Mouse (Mus musculus) midbrain, embryonic 15.5 days (tissue): ENCODE results near the gene Myo3b. TPM values are rescaled to one million over a fixed set of nuclear protein-coding genes. Genes with fewer than 3 reads are reported as not detected.

Experiments
- ATAC-seq: fragments of 200-750 bp; cut with Nextera tagmentation; replicated peaks from 2 replicates; pipeline ENCODE4 v1.8.0; 2017; ENCODE audit warnings: moderate TSS enrichment
- H3K27ac ChIP-seq: fragments of 300-500 bp; sonication (generic); 2 replicates; pipeline ENCODE4 v1.5.1; 2015; ENCODE audit warnings: mild to moderate bottlenecking, inconsistent platforms
- H3K27me3 ChIP-seq: fragments of 300-500 bp; sonication (generic); replicated peaks from 2 replicates; pipeline ENCODE4 v1.6.1; 2015; ENCODE audit warnings: inconsistent platforms
- H3K36me3 ChIP-seq: fragments of 300-500 bp; sonication (generic); replicated peaks from 2 replicates; pipeline ENCODE4 v1.6.1; 2015; ENCODE audit warnings: inconsistent platforms
- H3K4me1 ChIP-seq: fragments of 300-500 bp; sonication (generic); 2 replicates; pipeline ENCODE4 v1.6.1; 2015; ENCODE audit warnings: inconsistent platforms
- H3K4me2 ChIP-seq: fragments of 300-500 bp; sonication (generic); 2 replicates; pipeline ENCODE4 v1.6.1; 2015; ENCODE audit warnings: inconsistent platforms, mild to moderate bottlenecking, moderate library complexity
- H3K4me3 ChIP-seq: fragments of 300-500 bp; sonication (generic); 2 replicates; pipeline ENCODE4 v1.5.1; 2015; ENCODE audit warnings: mild to moderate bottlenecking, inconsistent platforms
- H3K9ac ChIP-seq: fragments of 300-500 bp; sonication (generic); 2 replicates; pipeline ENCODE4 v1.6.1; 2015; ENCODE audit warnings: mild to moderate bottlenecking, inconsistent platforms
- H3K9me3 ChIP-seq: fragments of 300-500 bp; sonication (generic); 2 replicates; pipeline ENCODE4 v1.6.1; 2016; ENCODE audit warnings: inconsistent platforms
- WGBS: fragments of 180-500 bp; shearing (Covaris S2); methylation state at CpG from one replicate; pipeline ENCODE4 v1.1.7; 2015; ENCODE audit warnings: mixed read lengths; 5-methylcytosine and 5-hydroxymethylcytosine counted together
- polyA plus RNA-seq: library from polyadenylated mRNA; unstranded; fragments of >200 nt; fragmentation: Nextera tagmentation; extraction: Ambion mirVana; gene quantifications from 2 replicates; pipeline ENCODE4 v1.2.1, GENCODE M21; 2015

Myo3b gene
- polyA plus RNA-seq, 1 experiment from 2014 or later = 0.41 TPM

- Histone ChIP-seq H3K27ac (no peak overlapping the region), H3K27me3 (no peaks in the 10 kb centered on the region), H3K4me1 (no peaks in the 10 kb centered on the region), H3K4me2 (no peak overlapping the region), H3K36me3 (0 out of 2 replicates have a peak, but pooled peaks cover 3% of the 10 kb centered on the region), H3K9me3 (no peaks in the 10 kb centered on the region), H3K9ac (no peak overlapping the region), H3K4me3 (no peak overlapping the region)
- 87% methylated on average over 2 of the region's 2 CpGs for WGBS
- no peak for ATAC-seq
Measured at GRCm38 (mm10) chr2:70031472-70031871, 7.5 kb upstream of the Myo3b start.

- Histone ChIP-seq H3K4me2 (no peak overlapping the region), H3K27ac (no peak overlapping the region), H3K9ac (no peak overlapping the region), H3K4me3 (no peak overlapping the region), H3K9me3 (no peaks in the 10 kb centered on the region), H3K27me3 (no peaks in the 10 kb centered on the region), H3K4me1 (peaks cover 9% of the 10 kb centered on the region; the same call in 1 of the 2 replicates), H3K36me3 (no peaks in the 10 kb centered on the region)
- WGBS = 63% methylated on average over 5 of the region's 5 CpGs
- ATAC-seq = no peak
Measured at GRCm38 (mm10) chr2:70034895-70035294, 4.0 kb upstream of the Myo3b start.

DNA sequence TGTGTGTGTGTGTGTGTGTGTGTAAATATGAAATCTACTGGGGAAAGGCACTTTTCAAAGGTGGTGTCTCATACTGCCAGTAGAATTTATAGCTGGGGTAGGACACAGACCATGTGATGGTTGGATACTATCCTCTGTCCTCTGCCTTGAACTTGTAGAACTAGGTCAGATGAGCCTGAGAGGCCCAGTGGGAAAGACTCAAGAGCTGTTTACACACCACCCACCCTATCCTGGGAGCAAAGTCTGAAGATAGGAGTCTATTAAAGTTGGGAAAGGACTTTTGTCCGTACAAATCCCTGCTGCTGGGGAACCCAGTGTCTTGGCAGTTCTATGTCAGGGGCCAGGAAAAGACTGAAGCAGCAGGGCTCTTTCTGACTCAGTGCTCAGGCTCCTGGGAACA, 3.6 kb upstream of the Myo3b start:
- Histone ChIP-seq H3K9ac (no peak overlapping the region), H3K4me3 (no peak overlapping the region), H3K4me1 (peaks cover 9% of the 10 kb centered on the region; the same call in 1 of the 2 replicates), H3K9me3 (no peaks in the 10 kb centered on the region), H3K27ac (no peak overlapping the region), H3K36me3 (no peaks in the 10 kb centered on the region), H3K27me3 (no peaks in the 10 kb centered on the region), H3K4me2 (no peak overlapping the region)
- ATAC-seq = no peak
- WGBS = 56% methylated on average over 1 of the region's 1 CpGs

DNA sequence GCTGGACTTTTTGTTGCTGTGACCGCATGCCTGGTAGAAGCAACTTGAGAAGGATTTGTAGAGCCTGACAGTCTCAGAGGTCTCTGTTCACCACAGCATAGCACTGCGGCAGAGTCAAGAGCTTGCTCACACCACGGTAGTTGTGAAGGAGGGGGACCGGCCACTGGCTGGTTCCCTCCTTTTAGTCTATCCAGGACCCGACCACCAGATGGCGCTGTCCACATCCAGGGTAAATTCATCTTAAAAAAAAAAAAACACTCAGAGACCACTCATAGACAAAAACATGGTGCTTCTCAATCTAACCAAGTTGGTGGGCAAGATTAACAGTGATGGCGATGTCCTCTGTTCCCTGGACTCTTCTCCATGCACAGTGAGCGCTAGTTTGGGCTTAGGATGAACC, 1.7 kb upstream of the Myo3b start:
- no peak for ATAC-seq
- 79% methylated on average over 8 of the region's 8 CpGs for WGBS

DNA sequence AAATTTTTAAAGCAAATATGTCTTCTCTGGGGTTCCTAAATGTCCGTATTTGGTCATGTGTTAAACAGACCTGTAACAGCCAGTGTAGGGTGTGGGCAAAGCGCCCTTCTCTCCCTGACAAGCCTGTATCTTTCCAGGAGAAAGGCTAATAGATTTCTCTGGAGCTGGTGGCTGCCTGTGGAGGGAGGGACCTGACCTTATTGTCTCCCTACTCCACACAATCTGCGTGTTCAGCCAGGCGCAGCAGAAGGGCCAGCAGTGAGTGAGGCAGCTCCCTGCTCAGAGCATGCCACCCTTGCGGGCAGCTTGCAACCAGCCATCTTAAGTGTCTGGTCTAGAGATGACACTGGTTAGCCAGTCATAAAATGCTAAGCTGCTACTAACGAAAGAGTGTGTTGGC, 5.5 kb downstream of the Myo3b start:
- Histone ChIP-seq H3K4me1 (no peaks in the 10 kb centered on the region), H3K9me3 (no peaks in the 10 kb centered on the region), H3K27ac (peak overlapping the region; percentile 4; the same call in 1 of the 2 replicates), H3K4me2 (no peak overlapping the region), H3K9ac (no peak overlapping the region), H3K36me3 (no peaks in the 10 kb centered on the region), H3K4me3 (no peak overlapping the region), H3K27me3 (no peaks in the 10 kb centered on the region)
- 19% methylated on average over 6 of the region's 6 CpGs for WGBS
- ATAC-seq = peak; percentile 66; the same call in 1 of the 2 replicates

More for the DNA sequence above, 1.7 kb upstream of the Myo3b start:
- Histone ChIP-seq H3K9me3 (no peaks in the 10 kb centered on the region), H3K4me2 (no peak overlapping the region), H3K9ac (no peak overlapping the region), H3K27me3 (no peaks in the 10 kb centered on the region), H3K4me1 (peaks cover 9% of the 10 kb centered on the region; the same call in 1 of the 2 replicates), H3K36me3 (no peaks in the 10 kb centered on the region), H3K4me3 (no peak overlapping the region), H3K27ac (no peak overlapping the region)

- 88% methylated on average over 11 of the region's 11 CpGs for WGBS
- Histone ChIP-seq H3K4me2 (no peak overlapping the region), H3K4me3 (no peak overlapping the region)
Measured at GRCm38 (mm10) chr2:70047868-70048267, 8.9 kb downstream of the Myo3b start.

DNA sequence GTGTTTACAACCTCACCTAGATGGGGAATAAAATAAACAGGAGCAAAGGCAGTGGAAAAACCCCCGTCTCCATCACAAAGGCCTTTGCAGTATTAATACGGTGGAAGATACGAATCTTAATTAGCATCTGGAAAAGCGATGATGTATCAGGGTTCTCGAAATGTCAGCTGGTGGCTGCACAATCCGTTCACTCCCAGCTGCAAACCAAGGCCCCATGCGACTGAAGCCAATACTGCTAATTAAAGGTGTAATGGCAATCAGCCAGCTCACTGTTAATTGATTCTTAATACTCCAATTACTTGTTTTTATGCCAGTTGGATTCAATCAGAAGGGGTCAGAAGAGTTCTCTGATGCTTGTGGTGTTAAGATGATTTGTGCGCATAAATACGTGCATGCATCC, 14.9 kb downstream of the Myo3b start:
- no peaks in the 10 kb centered on the region for H3K36me3 ChIP-seq
- H3K9ac ChIP-seq = no peak overlapping the region
- 0 out of 2 replicates have a peak, but pooled peaks have one; percentile 39 for ATAC-seq
- H3K4me1 ChIP-seq = peaks cover 12% of the 10 kb centered on the region
- H3K27me3 ChIP-seq = no peaks in the 10 kb centered on the region
- no peaks in the 10 kb centered on the region for H3K9me3 ChIP-seq
- no peak overlapping the region for H3K4me3 ChIP-seq
- H3K27ac ChIP-seq = 0 out of 2 replicates have a peak overlapping the region, but pooled peaks have one; percentile 20
- H3K4me2 ChIP-seq = no peak overlapping the region
- 49% methylated on average over 9 of the region's 9 CpGs for WGBS

More at GRCm38 (mm10) chr2:70047868-70048267, 8.9 kb downstream of the Myo3b start:
- Histone ChIP-seq H3K9me3 (no peaks in the 10 kb centered on the region), H3K27ac (no peak overlapping the region), H3K9ac (no peak overlapping the region), H3K27me3 (no peaks in the 10 kb centered on the region), H3K4me1 (no peaks in the 10 kb centered on the region), H3K36me3 (no peaks in the 10 kb centered on the region)
- ATAC-seq = no peak

DNA sequence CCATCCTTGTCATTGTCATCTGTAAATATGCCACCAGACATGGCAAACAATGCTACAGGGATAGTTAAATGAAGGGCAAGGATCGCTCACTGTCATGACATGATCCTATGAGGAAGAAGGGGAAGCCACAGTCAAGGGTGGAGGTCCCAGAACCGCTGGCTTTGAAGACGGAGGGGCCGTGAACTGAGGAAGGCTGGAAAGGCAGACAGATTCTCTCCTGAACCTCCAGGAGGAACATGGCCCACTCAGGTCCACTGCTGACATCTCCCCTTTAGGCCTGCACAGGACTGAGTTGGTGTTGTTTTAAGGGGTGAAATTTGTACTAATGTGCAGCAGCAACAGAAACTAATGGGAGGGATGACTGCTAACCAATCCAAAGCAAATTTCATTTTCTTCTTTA, 19.3 kb downstream of the Myo3b start:
- 92% methylated on average over 4 of the region's 4 CpGs for WGBS
- H3K9me3 ChIP-seq = no peaks in the 10 kb centered on the region
- H3K4me2 ChIP-seq = no peak overlapping the region
- no peak overlapping the region for H3K27ac ChIP-seq
- peaks cover 38% of the 10 kb centered on the region for H3K4me1 ChIP-seq
- no peak overlapping the region for H3K4me3 ChIP-seq
- H3K27me3 ChIP-seq = no peaks in the 10 kb centered on the region
- H3K9ac ChIP-seq = no peak overlapping the region
- no peak for ATAC-seq
- no peaks in the 10 kb centered on the region for H3K36me3 ChIP-seq

- peak overlapping the region; percentile 90 for H3K27ac ChIP-seq
- no peak overlapping the region for H3K9ac ChIP-seq
- peak overlapping the region; percentile 29; the same call in 1 of the 2 replicates for H3K4me2 ChIP-seq
- no peaks in the 10 kb centered on the region for H3K36me3 ChIP-seq
- peaks cover 28% of the 10 kb centered on the region for H3K4me1 ChIP-seq
- peak; percentile 92 for ATAC-seq
- WGBS = 27% methylated on average over 11 of the region's 11 CpGs
- H3K4me3 ChIP-seq = no peak overlapping the region
- H3K27me3 ChIP-seq = no peaks in the 10 kb centered on the region
- H3K9me3 ChIP-seq = no peaks in the 10 kb centered on the region
Measured at GRCm38 (mm10) chr2:70060359-70061345, 21.7 kb downstream of the Myo3b start.

GRCm38 (mm10) chr2:70065116-70065515, 26.2 kb downstream of the Myo3b start:
- Histone ChIP-seq H3K36me3 (no peaks in the 10 kb centered on the region), H3K27me3 (no peaks in the 10 kb centered on the region), H3K4me1 (peaks cover 26% of the 10 kb centered on the region), H3K27ac (no peak overlapping the region), H3K4me2 (no peak overlapping the region), H3K9ac (no peak overlapping the region), H3K9me3 (no peaks in the 10 kb centered on the region), H3K4me3 (no peak overlapping the region)
- no peak for ATAC-seq
- 87% methylated on average over 6 of the region's 6 CpGs for WGBS

GRCm38 (mm10) chr2:70065729-70066300, 26.9 kb downstream of the Myo3b start:
- H3K9me3 ChIP-seq = no peaks in the 10 kb centered on the region
- H3K36me3 ChIP-seq = no peaks in the 10 kb centered on the region
- no peak overlapping the region for H3K4me2 ChIP-seq
- no peak for ATAC-seq
- WGBS = 33% methylated on average over 7 of the region's 7 CpGs
- peak overlapping the region; percentile 55; the same call in 1 of the 2 replicates for H3K27ac ChIP-seq
- H3K4me3 ChIP-seq = no peak overlapping the region
- peaks cover 19% of the 10 kb centered on the region for H3K4me1 ChIP-seq
- no peak overlapping the region for H3K9ac ChIP-seq
- no peaks in the 10 kb centered on the region for H3K27me3 ChIP-seq

DNA sequence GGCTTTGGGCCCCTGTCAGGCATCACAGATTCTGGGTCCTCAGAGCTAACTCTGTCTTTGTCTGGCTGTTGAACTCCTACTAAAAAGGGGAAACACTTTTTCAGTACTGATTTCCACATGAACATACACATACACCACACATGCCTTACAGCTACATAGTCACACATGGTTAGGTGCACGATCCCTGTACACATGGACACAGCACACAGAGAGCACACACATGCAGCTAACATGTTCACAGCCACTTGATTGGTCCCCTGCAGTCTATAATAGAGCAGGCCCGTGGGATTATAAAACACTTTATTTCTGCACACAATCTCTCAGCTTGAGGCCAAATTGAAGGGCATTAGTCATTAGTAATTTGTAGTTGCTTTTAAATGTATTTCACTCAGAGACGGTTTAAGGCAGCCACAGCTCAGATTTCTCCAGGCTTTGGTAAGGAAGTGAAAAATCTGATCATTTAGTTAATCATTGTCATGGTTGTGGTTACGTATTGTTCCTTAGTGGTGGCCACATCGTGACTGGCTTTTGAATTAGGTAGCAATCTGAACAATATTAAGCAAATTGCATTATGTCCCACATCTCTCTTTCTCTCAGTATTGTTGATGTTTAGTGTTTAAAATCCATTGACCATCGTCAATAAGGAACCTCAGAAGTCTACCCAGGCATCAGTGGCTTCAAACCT, 27.6 kb downstream of the Myo3b start:
- ATAC-seq = no peak
- Histone ChIP-seq H3K4me2 (no peak overlapping the region), H3K27me3 (no peaks in the 10 kb centered on the region), H3K4me3 (no peak overlapping the region), H3K9me3 (no peaks in the 10 kb centered on the region), H3K27ac (no peak overlapping the region), H3K36me3 (no peaks in the 10 kb centered on the region), H3K4me1 (peaks cover 13% of the 10 kb centered on the region), H3K9ac (no peak overlapping the region)
- 58% methylated on average over 6 of the region's 6 CpGs for WGBS
